Mouse (Mus musculus): ENCODE data around the gene Heyl.
"Not testable (repeated sequence)": the region's sequence is repeated elsewhere in the genome, so short reads cannot be mapped to it uniquely, and the experiment has no call there.

The Heyl gene

GRCm38 (mm10) chr4:123286790-123287189 lies 53.4 kb downstream of the Heyl start:
- DNase-seq (ENCODE audit: low spot score), result no peak

DNA sequence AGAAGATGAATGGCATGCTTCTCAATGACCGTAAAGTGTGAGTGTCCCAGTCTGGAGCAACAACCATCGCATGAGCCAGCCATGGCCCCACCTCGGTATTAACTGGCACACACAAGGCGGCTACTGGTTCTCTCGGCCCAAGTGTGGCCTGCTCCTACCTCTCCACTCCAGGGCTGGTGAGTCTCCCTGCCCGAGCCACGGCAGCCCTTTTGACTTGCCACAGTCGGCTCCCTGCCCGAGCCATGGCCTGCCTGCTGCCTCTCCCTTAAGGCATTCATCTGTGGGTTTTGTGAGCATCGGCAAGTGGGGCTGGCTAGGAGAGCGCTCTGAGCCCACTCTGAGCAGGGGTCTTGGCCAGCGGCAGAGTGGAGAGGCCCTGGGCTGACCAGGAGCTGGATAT lies 55.7 kb downstream of the Heyl start:
- DNase-seq (ENCODE audit: low spot score), result no peak

GRCm38 (mm10) chr4:123292390-123292789 lies 59.0 kb downstream of the Heyl start:
- DNase-seq (ENCODE audit: low spot score), result no peak

GRCm38 (mm10) chr4:123292989-123293388 lies 59.6 kb downstream of the Heyl start:
- DNase-seq (ENCODE audit: low spot score), result no peak

DNA sequence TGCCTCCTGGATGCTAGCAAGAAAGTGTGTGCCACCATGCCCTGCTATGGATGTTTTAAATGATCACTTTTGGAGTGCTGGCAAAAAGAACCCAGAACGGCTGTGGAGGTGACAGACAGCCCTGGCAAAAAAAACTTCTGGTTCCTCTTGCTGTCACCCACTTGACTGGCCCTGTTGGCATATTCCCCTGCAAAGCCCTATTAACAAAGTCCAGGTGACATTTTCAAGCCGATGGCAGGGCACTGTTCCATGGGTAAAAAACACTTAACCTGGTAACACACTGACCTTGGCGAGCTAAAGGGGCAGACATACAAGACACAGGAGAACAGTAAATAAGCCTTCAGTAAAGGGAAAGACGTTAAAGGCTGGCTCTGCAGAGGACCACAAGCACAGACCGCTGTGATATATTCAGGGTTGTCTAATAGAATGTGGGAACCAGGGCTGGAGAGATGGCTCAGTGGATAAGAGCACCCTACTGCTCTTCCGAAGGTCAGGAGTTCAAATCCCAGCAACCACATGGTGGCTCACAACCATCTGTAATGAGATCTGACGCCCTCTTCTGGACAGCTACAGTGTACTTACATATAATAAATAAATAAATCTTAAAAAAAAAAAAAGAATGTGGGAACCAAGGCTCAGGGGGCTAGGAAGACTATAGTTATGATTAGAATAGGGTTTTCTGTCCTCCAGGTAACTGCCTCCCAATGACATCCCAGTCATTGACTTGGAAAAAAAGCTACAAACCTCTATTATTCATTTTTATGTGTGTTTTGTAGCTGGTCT lies 60.5 kb downstream of the Heyl start:
- no peak for DNase-seq (ENCODE audit: low spot score)

DNA sequence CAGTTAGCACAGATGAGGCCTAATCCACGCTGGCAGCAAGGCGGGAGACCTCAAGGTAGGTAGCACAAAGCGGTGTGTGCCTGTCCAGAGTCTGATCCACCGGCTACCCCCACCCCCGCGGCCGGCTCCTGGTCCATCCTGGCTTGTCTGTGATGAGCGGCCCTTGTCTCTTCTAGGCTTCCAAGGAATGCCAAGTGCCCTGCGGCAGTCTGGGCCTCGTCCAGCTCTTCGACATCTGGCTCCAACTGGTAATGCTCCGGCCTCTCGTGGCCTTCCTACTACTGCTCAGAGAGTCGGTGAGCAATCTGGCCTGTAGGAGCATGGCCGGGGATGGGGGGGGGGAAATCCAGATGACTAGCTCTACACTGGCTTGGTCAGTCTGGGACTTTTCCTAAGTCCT lies 61.7 kb downstream of the Heyl start:
- DNase-seq (ENCODE audit: low spot score), result not testable (repeated sequence)

DNA sequence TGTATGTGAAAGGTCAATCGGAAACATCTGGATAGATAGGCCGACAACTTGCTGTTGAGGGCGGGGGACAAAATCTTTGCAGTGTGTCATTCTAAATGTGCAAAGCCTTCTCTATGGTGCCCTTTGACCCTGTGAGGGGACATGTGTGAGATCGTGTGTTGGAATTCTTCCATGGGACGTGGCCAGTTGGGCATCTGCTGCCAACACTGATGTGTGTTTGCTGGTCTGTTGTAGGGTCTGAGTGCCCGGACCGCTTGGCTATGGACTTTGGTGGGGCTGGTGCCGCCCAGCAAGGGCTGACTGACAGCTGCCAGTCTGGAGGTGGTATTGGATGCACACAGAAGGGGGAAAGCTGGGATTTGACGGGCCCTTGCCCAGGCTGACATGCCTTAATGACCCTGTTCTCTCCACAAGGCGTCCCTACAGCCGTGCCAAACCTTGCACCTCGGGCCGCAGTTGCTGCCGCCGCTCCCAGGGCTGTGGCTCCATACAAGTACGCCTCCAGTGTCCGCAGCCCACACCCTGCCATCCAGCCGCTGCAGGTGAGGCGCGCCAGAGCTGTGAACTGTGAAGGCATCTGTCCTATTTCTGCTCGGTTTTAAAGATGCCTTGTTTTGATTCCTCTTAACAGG lies 62.3 kb downstream of the Heyl start:
- no peak for DNase-seq (ENCODE audit: low spot score)

- DNase-seq (ENCODE audit: low spot score), result no peak
These were observed 62.8 kb downstream of the Heyl start for GRCm38 (mm10) chr4:123296148-123296534.

- DNase-seq (ENCODE audit: low spot score), result no peak
These were observed 64.0 kb downstream of the Heyl start for GRCm38 (mm10) chr4:123297195-123297960.

DNA sequence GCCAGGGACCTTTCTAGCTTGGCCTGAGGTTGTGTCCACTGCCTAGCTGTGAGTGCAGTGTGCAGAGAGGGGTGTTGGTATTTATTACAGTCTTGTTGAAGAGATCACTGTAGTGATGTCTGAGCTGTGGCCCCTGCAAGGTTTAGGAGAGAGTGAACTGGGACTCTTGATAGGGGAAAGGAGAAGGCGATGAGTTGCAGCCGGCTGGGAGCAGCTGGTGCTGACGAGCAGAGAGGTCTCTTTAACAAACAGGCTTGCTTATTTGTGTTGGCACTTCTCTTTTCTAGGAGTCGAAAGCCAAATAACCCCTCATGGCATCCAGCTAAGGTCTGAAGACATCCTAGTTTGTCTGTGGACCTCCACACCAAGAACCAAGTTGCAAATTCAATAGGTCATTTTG lies 64.9 kb downstream of the Heyl start:
- DNase-seq (ENCODE audit: low spot score), result no peak

DNA sequence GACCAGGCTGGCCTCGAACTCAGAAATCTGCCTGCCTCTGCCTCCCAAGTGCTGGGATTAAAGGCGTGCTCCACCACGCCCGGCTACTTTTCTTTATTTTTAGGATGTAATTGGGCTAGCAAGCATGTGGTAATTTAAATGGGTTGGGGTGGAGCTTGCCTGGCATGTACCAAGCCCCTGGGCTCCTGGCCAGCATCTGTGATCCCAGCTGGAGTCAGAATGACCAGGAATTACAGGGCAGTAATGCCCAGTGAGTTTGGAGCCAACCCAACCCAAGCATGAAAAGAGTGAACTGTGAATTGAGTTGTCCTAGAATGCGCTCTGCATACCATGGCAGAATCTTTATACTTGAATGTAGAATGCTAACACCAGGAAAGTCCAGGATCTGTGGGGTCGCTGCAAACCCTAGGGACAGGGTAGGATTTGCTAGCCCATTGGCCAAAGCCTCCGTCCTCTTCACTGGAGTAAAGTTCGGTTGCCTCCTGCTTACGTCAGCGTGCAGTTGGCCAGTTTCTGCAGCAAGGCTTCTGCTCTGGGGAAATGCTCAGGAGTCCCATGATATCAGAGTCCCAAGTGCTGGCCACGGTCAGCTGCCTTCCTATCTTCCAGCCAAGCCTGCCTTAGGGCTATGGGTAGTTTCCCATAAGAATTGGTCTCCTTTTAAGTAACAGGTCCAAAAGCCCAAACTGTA lies 65.8 kb downstream of the Heyl start:
- DNase-seq (ENCODE audit: low spot score), result no peak
